Comparison of ENCODE assay signal across 21 mouse cellular contexts in the genomic region with DNA sequence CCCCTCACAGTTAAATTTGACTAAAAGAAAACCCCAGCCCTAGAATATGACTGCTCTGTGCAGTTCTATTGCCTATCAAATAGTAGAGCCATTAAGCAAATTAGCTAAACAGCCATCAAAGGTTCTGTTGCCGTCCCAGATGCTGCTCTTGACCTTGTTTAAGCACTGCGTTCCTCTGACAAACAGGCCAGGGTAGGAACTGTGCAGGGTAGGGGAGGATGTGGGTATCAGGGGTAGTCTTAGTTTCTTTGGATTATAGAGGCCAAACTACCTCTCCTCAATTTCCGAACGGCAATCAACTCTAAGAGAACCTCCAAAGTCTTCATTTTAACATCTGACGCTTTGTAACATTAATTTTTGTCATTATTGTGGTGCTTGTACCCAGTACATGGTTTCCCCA. TPM values are rescaled to one million over a fixed set of nuclear protein-coding genes. Genes with fewer than 3 reads are reported as not detected.
DNase-seq lines count a peak whose midpoint lies in the region; ATAC-seq and TF ChIP-seq lines count a peak whose summit lies in the region.
"Had no signal": no experiment of that assay in that cellular context is flagged by ENCODE, and none has a peak within 500 bp of the region (broad histone marks: within the 10 kb centered on the region; RNA-seq: fewer than 3 reads in every experiment).

No protein-coding gene starts in this region.

- no peak for ATAC-seq in embryonic facial prominence, embryonic 12.5 days (ENCODE audit: insufficient number of reproducible peaks, insufficient read depth, low FRiP score, low TSS enrichment)
- ATAC-seq in kidney, embryonic 14.5 days (ENCODE audit: low FRiP score, low TSS enrichment) = 0 out of 2 replicates have a peak, but pooled peaks have one; percentile 35
- no peak for ATAC-seq in neural tube, embryonic 12.5 days (ENCODE audit: low FRiP score, low read depth)
- 0 out of 2 replicates have a peak, but pooled peaks have one; percentile 15 for ATAC-seq in neural tube, embryonic 13.5 days (ENCODE audit: low read depth)
- ATAC-seq: CD4-positive, CD25-positive, alpha-beta regulatory T cell, adult 4 months had no signal

- no peak for TF ChIP-seq CTCF in kidney, adult 2 months (conservative IDR thresholded peaks at IDR 0.05; ENCODE audit: insufficient read depth, insufficient read length, low read depth, low read length)

- no peak overlapping the region for H3K9ac ChIP-seq in embryonic facial prominence, embryonic 12.5 days
- no peak overlapping the region for H3K9ac ChIP-seq in kidney, embryonic 14.5 days (ENCODE audit: low read depth, low read length)
- H3K9ac ChIP-seq in neural tube, embryonic 12.5 days = no peak overlapping the region
- H3K9ac ChIP-seq in neural tube, embryonic 13.5 days = no peak overlapping the region
- H3K9ac ChIP-seq: embryonic facial prominence, embryonic 15.5 days; forebrain, embryonic 12.5 days; limb, embryonic 15.5 days had no signal

- H3K27me3 ChIP-seq in embryonic facial prominence, embryonic 12.5 days = no peaks in the 10 kb centered on the region; the same call in 1 of the 2 replicates
- peaks cover 11% of the 10 kb centered on the region for H3K27me3 ChIP-seq in embryonic facial prominence, embryonic 10.5 days (replicated peaks; ENCODE audit: low read depth, poor library complexity, severe bottlenecking)
- no peaks in the 10 kb centered on the region for H3K27me3 ChIP-seq in kidney, embryonic 14.5 days (ENCODE audit: control insufficient read depth, insufficient read depth, low read length)
- no peaks in the 10 kb centered on the region for H3K27me3 ChIP-seq in kidney, adult 2 months (replicated peaks; ENCODE audit: control insufficient read depth, insufficient read depth, low read length)
- no peaks in the 10 kb centered on the region for H3K27me3 ChIP-seq in neural tube, embryonic 12.5 days (replicated peaks)
- 0 out of 2 replicates have a peak, but pooled peaks cover 3% of the 10 kb centered on the region for H3K27me3 ChIP-seq in neural tube, embryonic 13.5 days
- H3K27me3 ChIP-seq: embryonic facial prominence, embryonic 15.5 days; forebrain, embryonic 12.5 days; limb, embryonic 15.5 days had no signal

- WGBS in embryonic facial prominence, embryonic 12.5 days = 90% methylated on average over 5 of the region's 5 CpGs
- 88% methylated on average over 5 of the region's 5 CpGs for WGBS in embryonic facial prominence, embryonic 10.5 days
- 94% methylated on average over 5 of the region's 5 CpGs for WGBS in kidney, embryonic 14.5 days
- WGBS in kidney, adult 2 months = 90% methylated on average over 5 of the region's 5 CpGs
- 94% methylated on average over 5 of the region's 5 CpGs for WGBS in neural tube, embryonic 12.5 days
- 91% methylated on average over 5 of the region's 5 CpGs for WGBS in neural tube, embryonic 13.5 days

- H3K27ac ChIP-seq in embryonic facial prominence, embryonic 12.5 days = no peak overlapping the region
- no peak overlapping the region for H3K27ac ChIP-seq in embryonic facial prominence, embryonic 10.5 days (replicated peaks)
- no peak overlapping the region for H3K27ac ChIP-seq in kidney, embryonic 14.5 days (ENCODE audit: low read depth, low read length)
- no peak overlapping the region for H3K27ac ChIP-seq in kidney, adult 2 months (ENCODE audit: insufficient read depth, low read depth, low read length)
- H3K27ac ChIP-seq in neural tube, embryonic 12.5 days = no peak overlapping the region
- H3K27ac ChIP-seq in neural tube, embryonic 13.5 days (replicated peaks) = no peak overlapping the region
- H3K27ac ChIP-seq: embryonic facial prominence, embryonic 15.5 days; forebrain, embryonic 12.5 days; limb, embryonic 15.5 days had no signal

- H3K36me3 ChIP-seq in embryonic facial prominence, embryonic 12.5 days = no peaks in the 10 kb centered on the region
- no peaks in the 10 kb centered on the region for H3K36me3 ChIP-seq in embryonic facial prominence, embryonic 10.5 days (replicated peaks)
- no peaks in the 10 kb centered on the region for H3K36me3 ChIP-seq in kidney, embryonic 14.5 days (ENCODE audit: control insufficient read depth, insufficient read depth, low read length)
- H3K36me3 ChIP-seq in kidney, adult 2 months (ENCODE audit: control insufficient read depth, insufficient read depth, low read length) = no peaks in the 10 kb centered on the region
- no peaks in the 10 kb centered on the region for H3K36me3 ChIP-seq in neural tube, embryonic 12.5 days
- H3K36me3 ChIP-seq in neural tube, embryonic 13.5 days = no peaks in the 10 kb centered on the region
- H3K36me3 ChIP-seq: embryonic facial prominence, embryonic 15.5 days; forebrain, embryonic 12.5 days; G1E; limb, embryonic 15.5 days had no signal

- no peak overlapping the region for H3K4me3 ChIP-seq in embryonic facial prominence, embryonic 12.5 days
- H3K4me3 ChIP-seq in embryonic facial prominence, embryonic 10.5 days = no peak overlapping the region
- H3K4me3 ChIP-seq in kidney, embryonic 14.5 days (ENCODE audit: low read length) = no peak overlapping the region
- no peak overlapping the region for H3K4me3 ChIP-seq in kidney, adult 2 months (ENCODE audit: insufficient read depth, low read depth, low read length)
- H3K4me3 ChIP-seq in neural tube, embryonic 12.5 days = no peak overlapping the region
- H3K4me3 ChIP-seq in neural tube, embryonic 13.5 days = no peak overlapping the region

- TF ChIP-seq POLR2A in kidney, adult 2 months (IDR thresholded peaks at IDR 0.05; ENCODE audit: low read depth, low read length) = no peak

- H3K9me3 ChIP-seq in embryonic facial prominence, embryonic 12.5 days = no peaks in the 10 kb centered on the region
- no peaks in the 10 kb centered on the region for H3K9me3 ChIP-seq in embryonic facial prominence, embryonic 10.5 days
- no peaks in the 10 kb centered on the region for H3K9me3 ChIP-seq in kidney, embryonic 14.5 days (ENCODE audit: control insufficient read depth, low read length)
- H3K9me3 ChIP-seq in neural tube, embryonic 12.5 days = no peaks in the 10 kb centered on the region
- H3K9me3 ChIP-seq in neural tube, embryonic 13.5 days = no peaks in the 10 kb centered on the region
- H3K9me3 ChIP-seq: embryonic facial prominence, embryonic 15.5 days; forebrain, embryonic 12.5 days; G1E; limb, embryonic 15.5 days had no signal

- DNase-seq in embryonic facial prominence, embryonic 10.5 days (ENCODE audit: low spot score) = no peak
- DNase-seq in kidney, adult 2 months = no peak
- DNase-seq in neural tube, embryonic 10.5 days (ENCODE audit: extremely low spot score, low spot score) = no peak
- DNase-seq in layer of hippocampus, adult 18-20 months (ENCODE audit: low spot score in 2 of 2) = no peak
- DNase-seq: thymus, adult 18-20 months had no signal

- no peaks in the 10 kb centered on the region; the same call in 1 of the 2 replicates for H3K4me1 ChIP-seq in embryonic facial prominence, embryonic 12.5 days
- H3K4me1 ChIP-seq in embryonic facial prominence, embryonic 10.5 days = peaks cover 8% of the 10 kb centered on the region
- H3K4me1 ChIP-seq in kidney, embryonic 14.5 days (ENCODE audit: control insufficient read depth, insufficient read depth, low read length) = no peaks in the 10 kb centered on the region
- no peaks in the 10 kb centered on the region for H3K4me1 ChIP-seq in kidney, adult 2 months (ENCODE audit: control insufficient read depth, insufficient read depth, low read length)
- no peaks in the 10 kb centered on the region; the same call in 1 of the 2 replicates for H3K4me1 ChIP-seq in neural tube, embryonic 12.5 days
- 0 out of 2 replicates have a peak, but pooled peaks cover 4% of the 10 kb centered on the region for H3K4me1 ChIP-seq in neural tube, embryonic 13.5 days (replicated peaks)
- H3K4me1 ChIP-seq: embryonic facial prominence, embryonic 15.5 days; forebrain, embryonic 12.5 days; limb, embryonic 15.5 days had no signal

- 0 out of 2 replicates have a peak overlapping the region, but pooled peaks have one; percentile 46 for H3K4me2 ChIP-seq in embryonic facial prominence, embryonic 12.5 days (replicated peaks)
- H3K4me2 ChIP-seq in kidney, embryonic 14.5 days (replicated peaks; ENCODE audit: low read depth, low read length) = no peak overlapping the region
- peak overlapping the region; percentile 55; the same call in 1 of the 2 replicates for H3K4me2 ChIP-seq in neural tube, embryonic 12.5 days (replicated peaks)
- H3K4me2 ChIP-seq in neural tube, embryonic 13.5 days = no peak overlapping the region

RNA-seq across cellular contexts. Expression of a gene that starts 0.5 kb away (rescaled TPM):
- 0.36 and 0.69 TPM in 2 replicates for polyA plus RNA-seq in embryonic facial prominence, embryonic 12.5 days (2016; fragmentation: Nextera tagmentation; extraction: Ambion mirVana)
- 0.22 and 0.24 TPM in 2 replicates for polyA plus RNA-seq in embryonic facial prominence, embryonic 10.5 days (2016; fragmentation: Nextera tagmentation; extraction: Ambion mirVana)
- 0.23 TPM in 1 of 2 replicates, not detected in the other for polyA plus RNA-seq in kidney, embryonic 14.5 days (2014; fragmentation: Nextera tagmentation; extraction: Ambion mirVana)
- polyA plus RNA-seq in kidney, adult 2 months (2012; rRNA removed) = not detected in 2 replicates
- not detected in 2 replicates for polyA plus RNA-seq in neural tube, embryonic 12.5 days (2016; fragmentation: Nextera tagmentation; extraction: Ambion mirVana)
- polyA plus RNA-seq in neural tube, embryonic 13.5 days (2015; fragmentation: Nextera tagmentation; extraction: Ambion mirVana) = 0.22 and 0.36 TPM in 2 replicates
- total RNA-seq in layer of hippocampus, adult 18-20 months (2021) = 1 to 10 TPM; 2.4 to 2.6 TPM
- total RNA-seq: adrenal gland, postnatal 4 days; G1E; gastrocnemius, postnatal 25 days; heart, postnatal 4 days; megakaryocyte-erythroid progenitor cell, adult 5-6 weeks had no signal
- polyA plus RNA-seq: CD4-positive, CD25-positive, alpha-beta regulatory T cell, adult 4 months; G1E; heart, embryonic 11.5 days; liver, embryonic 16.5 days; neural tube, embryonic 11.5 days had no signal

RNA-seq across cellular contexts. Expression of a gene that starts 34.1 kb away (rescaled TPM):
- 5.9 and 7.0 TPM in 2 replicates for polyA plus RNA-seq in embryonic facial prominence, embryonic 12.5 days (2016; fragmentation: Nextera tagmentation; extraction: Ambion mirVana)
- 8.1 and 8.8 TPM in 2 replicates for polyA plus RNA-seq in embryonic facial prominence, embryonic 10.5 days (2016; fragmentation: Nextera tagmentation; extraction: Ambion mirVana)
- polyA plus RNA-seq in kidney, embryonic 14.5 days (2014; fragmentation: Nextera tagmentation; extraction: Ambion mirVana) = 14.8 and 24.3 TPM in 2 replicates
- polyA plus RNA-seq in kidney, adult 2 months (2012; rRNA removed) = 4.4 and 5.6 TPM in 2 replicates
- 5.8 and 6.7 TPM in 2 replicates for polyA plus RNA-seq in neural tube, embryonic 12.5 days (2016; fragmentation: Nextera tagmentation; extraction: Ambion mirVana)
- polyA plus RNA-seq in neural tube, embryonic 13.5 days (2015; fragmentation: Nextera tagmentation; extraction: Ambion mirVana) = 3.8 and 4.1 TPM in 2 replicates
- total RNA-seq in layer of hippocampus, adult 18-20 months (2021) = 10 to 100 TPM; 36.1 to 39.3 TPM

Comparison
In these comparisons a context has a peak if more than half of its experiments do, and no peak if none do; other contexts are left out.
1. ATAC-seq: peak in kidney, embryonic 14.5 days (single experiment) and neural tube, embryonic 13.5 days (single experiment); none in embryonic facial prominence, embryonic 12.5 days (single experiment) and neural tube, embryonic 12.5 days (single experiment).
2. H3K4me2 ChIP-seq: peak in embryonic facial prominence, embryonic 12.5 days (single experiment) and neural tube, embryonic 12.5 days (single experiment); none in kidney, embryonic 14.5 days (single experiment) and neural tube, embryonic 13.5 days (single experiment).